Mouse (Mus musculus) embryonic facial prominence, embryonic 10.5 days (tissue): ENCODE results near the gene Polr2h. TPM values are rescaled to one million over a fixed set of nuclear protein-coding genes. Genes with fewer than 3 reads are reported as not detected.

Experiments
- DNase-seq: peaks from one replicate; pipeline ENCODE4 v3.0.0-alpha.2; 2017; ENCODE audit warnings: low spot score
- H3K27ac ChIP-seq: fragments of 300-500 bp; sonication (generic); replicated peaks from 2 replicates; pipeline ENCODE4 v1.5.1; 2016; ENCODE audit warnings: mild to moderate bottlenecking
- H3K27me3 ChIP-seq: fragments of 300-500 bp; sonication (generic); replicated peaks from 2 replicates; pipeline ENCODE4 v1.6.1; 2016; ENCODE audit warnings: low read depth, mild to moderate bottlenecking; ENCODE audit not compliant: poor library complexity, severe bottlenecking
- H3K36me3 ChIP-seq: fragments of 300-500 bp; sonication (generic); replicated peaks from 2 replicates; pipeline ENCODE4 v1.6.1; 2016; ENCODE audit warnings: mild to moderate bottlenecking, moderate library complexity
- H3K4me1 ChIP-seq: fragments of 300-500 bp; sonication (generic); 2 replicates; pipeline ENCODE4 v1.6.1; 2016
- H3K4me3 ChIP-seq: fragments of 300-500 bp; sonication (generic); 2 replicates; pipeline ENCODE4 v1.5.1; 2016; ENCODE audit warnings: mild to moderate bottlenecking, moderate library complexity
- H3K9me3 ChIP-seq: fragments of 300-500 bp; sonication (generic); 2 replicates; pipeline ENCODE4 v1.6.1; 2016; ENCODE audit warnings: mild to moderate bottlenecking
- WGBS: fragments of 180-500 bp; shearing (Covaris S2); methylation state at CpG from one replicate; pipeline ENCODE4 v1.1.7; 2016; 5-methylcytosine and 5-hydroxymethylcytosine counted together
- polyA plus RNA-seq: library from polyadenylated mRNA; unstranded; fragments of >200 nt; fragmentation: Nextera tagmentation; extraction: Ambion mirVana; gene quantifications from 2 replicates; pipeline ENCODE4 v1.2.1, GENCODE M21; 2016

Gene Polr2h
- polyA plus RNA-seq, 1 experiment from 2014 or later, result 153 TPM

- H3K9me3 ChIP-seq, result no peaks in the 10 kb centered on the region
- peaks cover 43% of the 10 kb centered on the region for H3K36me3 ChIP-seq
- WGBS, result under 1% methylated on average over 12 of the region's 12 CpGs
- H3K27ac ChIP-seq, result peak overlapping the region; percentile 93
- no peaks in the 10 kb centered on the region; the same call in 1 of the 2 replicates for H3K27me3 ChIP-seq
- H3K4me1 ChIP-seq, result peaks cover 52% of the 10 kb centered on the region
- DNase-seq, result no peak
- H3K4me3 ChIP-seq, result peak overlapping the region; percentile 77
These were observed 1.9 kb upstream of the Polr2h start for GRCm38 (mm10) chr16:20715566-20715965.

- DNase-seq, result peak; percentile 94
- Histone ChIP-seq H3K4me1 (peaks cover 52% of the 10 kb centered on the region), H3K27me3 (no peaks in the 10 kb centered on the region; the same call in 1 of the 2 replicates), H3K36me3 (peaks cover 43% of the 10 kb centered on the region), H3K9me3 (no peaks in the 10 kb centered on the region), H3K4me3 (peak overlapping the region; percentile 77), H3K27ac (peak overlapping the region; percentile 93)
- WGBS, result under 1% methylated on average over 68 of the region's 68 CpGs
These were observed 1.3 kb upstream of the Polr2h start for GRCm38 (mm10) chr16:20715976-20716840.

DNA sequence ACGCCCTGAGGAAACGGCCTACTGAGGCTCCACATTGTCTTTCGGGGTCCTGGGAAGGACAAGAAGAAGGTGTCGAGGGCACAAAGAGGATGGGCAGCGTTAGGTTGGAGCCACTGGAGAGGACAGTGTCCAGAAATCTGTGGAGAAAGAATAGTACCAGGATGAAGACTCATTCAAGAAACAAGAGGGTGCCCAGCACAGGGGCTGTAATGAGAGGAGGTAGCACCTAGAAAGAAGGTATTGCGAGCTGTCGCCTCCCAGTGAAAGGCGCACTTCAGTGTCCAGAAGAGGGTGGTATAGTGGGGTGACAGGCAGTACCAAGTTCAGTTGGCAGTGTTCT, 654 bp upstream of the Polr2h start:
- H3K4me1 ChIP-seq, result peaks cover 52% of the 10 kb centered on the region
- peak overlapping the region; percentile 77 for H3K4me3 ChIP-seq
- peaks cover 43% of the 10 kb centered on the region for H3K36me3 ChIP-seq
- peak overlapping the region; percentile 93 for H3K27ac ChIP-seq
- DNase-seq, result no peak
- WGBS, result under 1% methylated on average over 8 of the region's 8 CpGs
- no peaks in the 10 kb centered on the region for H3K9me3 ChIP-seq
- no peaks in the 10 kb centered on the region; the same call in 1 of the 2 replicates for H3K27me3 ChIP-seq

GRCm38 (mm10) chr16:20717978-20718670, 659 bp downstream of the Polr2h start:
- Histone ChIP-seq H3K27me3 (no peaks in the 10 kb centered on the region; the same call in 1 of the 2 replicates), H3K4me1 (peaks cover 50% of the 10 kb centered on the region), H3K9me3 (no peaks in the 10 kb centered on the region), H3K27ac (peak overlapping the region; percentile 93), H3K4me3 (peak overlapping the region; percentile 77), H3K36me3 (peaks cover 39% of the 10 kb centered on the region)
- DNase-seq, result no peak
- WGBS, result 2% methylated on average over 18 of the region's 18 CpGs

DNA sequence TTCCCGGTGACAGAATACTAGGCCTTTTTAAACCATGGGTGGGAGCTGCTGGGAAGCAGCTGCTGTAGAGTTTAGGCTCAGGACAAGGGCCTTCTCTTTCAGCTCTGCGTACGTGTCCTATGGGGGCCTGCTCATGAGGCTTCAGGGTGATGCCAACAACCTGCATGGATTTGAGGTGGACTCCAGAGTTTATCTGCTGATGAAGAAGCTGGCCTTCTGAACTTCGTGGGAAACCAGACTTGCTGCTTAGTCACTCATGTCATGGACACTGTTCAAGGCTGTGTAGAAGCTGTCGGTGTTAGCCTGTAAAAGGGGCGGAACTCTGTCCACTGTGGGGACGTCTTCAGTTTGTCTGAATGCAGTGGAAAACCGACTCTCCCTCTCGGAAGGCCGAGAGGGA, 4.3 kb downstream of the Polr2h start:
- Histone ChIP-seq H3K27me3 (no peaks in the 10 kb centered on the region), H3K27ac (no peak overlapping the region), H3K9me3 (no peaks in the 10 kb centered on the region), H3K4me3 (no peak overlapping the region), H3K4me1 (peaks cover 28% of the 10 kb centered on the region), H3K36me3 (peaks cover 34% of the 10 kb centered on the region)
- DNase-seq, result no peak
- WGBS, result 90% methylated on average over 10 of the region's 10 CpGs

DNA sequence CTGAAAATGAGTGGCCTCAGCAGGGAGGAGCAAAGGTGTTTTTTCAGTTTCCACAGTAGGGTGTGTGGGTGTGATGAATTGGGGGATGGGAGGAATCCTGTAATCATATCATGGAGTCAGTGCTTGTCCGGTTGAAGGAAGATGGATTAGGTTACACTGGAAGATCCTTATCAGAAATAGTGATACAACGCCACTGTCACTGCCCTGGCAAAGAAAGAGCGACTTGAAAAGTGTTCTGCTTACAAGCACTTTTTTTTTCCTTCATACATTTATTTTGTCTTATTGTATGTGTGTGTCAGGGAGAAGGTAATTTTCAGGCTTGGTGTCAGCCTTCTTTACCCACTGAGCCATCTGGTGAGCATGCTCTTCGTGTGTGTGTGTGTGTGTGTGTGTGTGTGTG, 5.3 kb downstream of the Polr2h start:
- H3K4me1 ChIP-seq, result peaks cover 20% of the 10 kb centered on the region
- 72% methylated on average over 4 of the region's 4 CpGs for WGBS
- no peak overlapping the region for H3K27ac ChIP-seq
- no peak for DNase-seq
- H3K4me3 ChIP-seq, result no peak overlapping the region
- H3K9me3 ChIP-seq, result no peaks in the 10 kb centered on the region
- H3K36me3 ChIP-seq, result peaks cover 34% of the 10 kb centered on the region
- no peaks in the 10 kb centered on the region for H3K27me3 ChIP-seq

DNA sequence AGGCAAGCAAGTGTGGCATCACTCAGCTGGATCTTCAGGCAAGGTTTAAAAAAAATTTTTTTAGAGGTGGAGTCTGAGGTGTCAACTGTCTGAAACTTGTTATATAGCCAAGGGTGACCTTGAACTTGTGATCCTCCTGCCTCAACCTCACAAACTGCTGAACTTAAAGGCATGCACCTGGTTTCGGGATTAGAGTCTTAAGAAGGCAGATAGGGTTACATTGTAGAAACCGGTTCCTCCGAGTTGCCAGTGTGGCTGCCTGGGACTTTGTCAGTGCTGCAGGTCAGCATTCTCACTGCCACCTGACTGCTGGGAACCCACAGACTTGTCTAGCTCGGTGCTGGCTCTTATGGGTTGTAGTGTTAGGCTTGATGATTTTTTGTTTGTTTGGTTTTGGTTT, 5.8 kb downstream of the Polr2h start:
- Histone ChIP-seq H3K27ac (no peak overlapping the region), H3K27me3 (no peaks in the 10 kb centered on the region), H3K36me3 (peaks cover 34% of the 10 kb centered on the region), H3K4me3 (no peak overlapping the region), H3K4me1 (peaks cover 19% of the 10 kb centered on the region), H3K9me3 (no peaks in the 10 kb centered on the region)
- WGBS, result 55% methylated on average over 4 of the region's 4 CpGs
- no peak for DNase-seq

DNA sequence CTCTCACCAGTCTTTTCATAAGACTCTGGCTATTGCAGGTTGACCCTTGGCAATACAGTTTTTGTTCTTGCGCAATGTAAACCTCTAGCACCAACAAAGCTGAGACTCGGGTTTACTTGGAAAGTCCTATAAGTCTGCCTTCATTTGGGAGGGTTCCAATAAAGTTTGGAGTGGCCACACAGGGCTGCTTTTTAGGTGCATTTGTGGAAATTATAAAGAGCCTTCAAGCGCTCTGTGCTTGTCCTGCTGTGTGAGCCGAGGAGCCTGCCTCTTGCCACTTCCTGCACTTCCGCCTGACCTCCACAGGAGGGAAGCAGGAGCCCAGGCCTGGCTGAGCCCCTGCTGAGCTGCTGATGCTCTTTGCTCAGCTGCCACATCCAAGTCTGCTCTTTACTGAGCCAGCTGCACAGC, 6.9 kb downstream of the Polr2h start:
- Histone ChIP-seq H3K36me3 (peaks cover 34% of the 10 kb centered on the region), H3K4me1 (peaks cover 12% of the 10 kb centered on the region), H3K27ac (no peak overlapping the region), H3K4me3 (no peak overlapping the region), H3K27me3 (no peaks in the 10 kb centered on the region), H3K9me3 (no peaks in the 10 kb centered on the region)
- WGBS, result 34% methylated on average over 5 of the region's 5 CpGs
- peak; percentile 80 for DNase-seq

DNA sequence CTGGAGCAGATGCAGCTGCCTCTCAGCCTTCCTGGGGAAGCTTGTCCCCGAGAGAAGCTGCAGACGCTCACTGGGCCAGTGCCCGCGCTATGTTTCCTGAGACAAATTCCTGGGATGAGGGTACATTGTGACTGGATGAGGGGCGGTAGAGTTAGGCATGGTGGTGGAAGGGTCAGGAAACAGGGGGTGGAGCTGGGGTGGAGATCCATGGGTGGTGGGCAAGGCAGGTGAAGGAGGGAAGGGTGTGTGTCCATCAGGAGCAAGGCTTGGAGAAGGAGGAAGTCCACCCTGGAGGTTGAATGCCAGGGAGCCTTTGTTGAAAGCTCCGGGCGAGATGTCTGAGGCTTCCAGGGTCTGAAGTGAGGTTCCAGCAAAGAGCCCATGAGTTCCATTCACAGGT, 7.9 kb downstream of the Polr2h start:
- Histone ChIP-seq H3K4me1 (peaks cover 20% of the 10 kb centered on the region), H3K36me3 (peaks cover 24% of the 10 kb centered on the region), H3K9me3 (no peaks in the 10 kb centered on the region), H3K27me3 (peaks cover 9% of the 10 kb centered on the region; the same call in 1 of the 2 replicates), H3K4me3 (no peak overlapping the region), H3K27ac (no peak overlapping the region)
- no peak for DNase-seq
- WGBS, result 80% methylated on average over 7 of the region's 7 CpGs

GRCm38 (mm10) chr16:20725750-20726149, 8.3 kb downstream of the Polr2h start:
- no peak overlapping the region for H3K27ac ChIP-seq
- peaks cover 20% of the 10 kb centered on the region for H3K36me3 ChIP-seq
- no peak overlapping the region for H3K4me3 ChIP-seq
- H3K4me1 ChIP-seq, result peaks cover 24% of the 10 kb centered on the region
- no peak for DNase-seq
- peaks cover 13% of the 10 kb centered on the region for H3K27me3 ChIP-seq
- no peaks in the 10 kb centered on the region for H3K9me3 ChIP-seq
- 84% methylated on average over 4 of the region's 4 CpGs for WGBS

DNA sequence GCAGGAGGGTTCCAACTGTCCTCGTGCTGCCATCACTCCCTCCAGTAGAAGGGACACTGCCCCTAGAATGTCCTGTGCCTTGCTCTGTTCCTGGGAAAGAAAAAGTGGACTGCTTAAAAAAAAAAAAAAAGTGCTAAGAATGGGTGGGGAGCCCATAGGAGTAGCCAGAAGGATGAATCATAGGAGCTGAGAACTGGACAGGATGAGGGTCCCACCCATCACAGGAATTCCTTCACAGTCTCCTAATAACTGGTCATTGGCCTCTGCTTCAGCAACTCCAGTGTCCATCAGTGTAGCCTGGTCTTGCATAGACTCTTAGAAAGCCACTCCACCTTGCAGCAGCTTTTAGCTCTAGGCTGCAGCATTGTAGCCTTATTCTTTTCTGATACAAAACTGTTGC, 8.9 kb downstream of the Polr2h start:
- Histone ChIP-seq H3K36me3 (peaks cover 14% of the 10 kb centered on the region), H3K27me3 (peaks cover 14% of the 10 kb centered on the region)
- 87% methylated on average over 1 of the region's 1 CpGs for WGBS

DNA sequence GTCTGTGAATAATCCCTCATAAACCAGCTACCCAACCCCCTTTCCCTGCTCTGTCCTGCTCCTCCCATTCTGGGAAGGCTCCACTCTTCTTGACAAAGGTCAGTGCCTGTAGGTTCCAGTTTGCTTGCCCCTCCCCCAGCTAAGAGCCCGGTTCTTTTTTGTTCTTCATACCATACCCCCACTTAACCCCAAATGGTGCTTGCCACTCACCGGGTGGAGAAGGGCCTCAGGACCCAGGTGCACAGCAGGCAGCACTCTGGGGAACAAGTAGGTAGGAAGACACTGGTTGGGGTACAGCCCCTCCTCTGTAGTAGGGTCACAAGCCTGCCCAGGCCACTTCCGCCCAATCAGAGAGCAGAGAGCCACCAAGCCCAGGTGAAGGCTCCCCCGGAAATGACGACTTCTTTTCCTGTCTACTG, 12.8 kb downstream of the Polr2h start:
- Histone ChIP-seq H3K4me1 (peaks cover 41% of the 10 kb centered on the region), H3K27ac (no peak overlapping the region; the same call in 1 of the 2 replicates), H3K4me3 (peak overlapping the region; percentile 9; the same call in 1 of the 2 replicates), H3K36me3 (no peaks in the 10 kb centered on the region), H3K9me3 (no peaks in the 10 kb centered on the region), H3K27me3 (peaks cover 48% of the 10 kb centered on the region)
- DNase-seq, result no peak
- WGBS, result 35% methylated on average over 5 of the region's 5 CpGs

More for the DNA sequence above, 8.9 kb downstream of the Polr2h start:
- Histone ChIP-seq H3K27ac (no peak overlapping the region), H3K4me3 (no peak overlapping the region), H3K4me1 (peaks cover 24% of the 10 kb centered on the region), H3K9me3 (no peaks in the 10 kb centered on the region)
- DNase-seq, result no peak
